Mouse (Mus musculus) gastrocnemius, adult 8-10 months (tissue): ENCODE results near the gene Zfp280d. TPM values are rescaled to one million over a fixed set of nuclear protein-coding genes. Genes with fewer than 3 reads are reported as not detected.

Source experiments
- total RNA-seq, 4 experiments: library from RNA; stranded (reverse); gene quantifications; 2 replicates each; pipeline ENCODE4 v1.2.4; 2022

Zfp280d gene
- total RNA-seq, 4 experiments from 2014 or later = 16.5 to 21.0 (median 18.7) TPM

Other genes starting within 250 kb of the Zfp280d start
- 10 to 100 TPM; 16.6 to 26.1 (median 23.5) TPM for gene Tcf12, start 163.0 kb upstream of the Zfp280d start, total RNA-seq
- under 1 TPM in 3 of 4 experiments, not detected in 1; 0.05 to 0.16 (median 0.08) TPM for gene Mns1, start 163.2 kb downstream of the Zfp280d start, total RNA-seq
- 1 to 10 TPM in 3 of 4 experiments, under 1 TPM in 1; 0.99 to 1.9 (median 1.4) TPM for gene Tex9, start 217.4 kb downstream of the Zfp280d start, total RNA-seq